Mouse (Mus musculus) 3134 (cell line): ENCODE measurements at regions not wholly inside any gene's neighbourhood (a gene's known extent, or its start where the extent isn't known, plus 50 kb on each side); places are given as distances from the start of the nearest gene placed in this dataset.

ENCODE experiments used
- DNase-seq: peaks from one replicate; pipeline ENCODE4 v3.0.0-alpha.2; 2011; ENCODE audit warnings: low spot score; ENCODE audit not compliant: insufficient read length; ENCODE audit errors: extremely low read depth

GRCm38 (mm10) chr13:37644751-37645181, 133.4 kb upstream of the Rreb1 start:
- no peak for DNase-seq

- DNase-seq, result no peak
Measured at GRCm38 (mm10) chr13:37649467-37650080, 128.6 kb upstream of the Rreb1 start.

- DNase-seq, result no peak
Measured at GRCm38 (mm10) chr13:37651221-37651946, 126.8 kb upstream of the Rreb1 start.

- no peak for DNase-seq
Measured at GRCm38 (mm10) chr13:37654651-37655050, 123.5 kb upstream of the Rreb1 start.

GRCm38 (mm10) chr13:37657248-37657647, 121.0 kb upstream of the Rreb1 start:
- no peak for DNase-seq

GRCm38 (mm10) chr13:37658034-37658433, 120.2 kb upstream of the Rreb1 start:
- no peak for DNase-seq

GRCm38 (mm10) chr13:37658519-37658918, 119.7 kb upstream of the Rreb1 start:
- DNase-seq, result no peak

- no peak for DNase-seq
Measured at GRCm38 (mm10) chr13:37660083-37660482, 118.1 kb upstream of the Rreb1 start.

- DNase-seq, result no peak
Measured at GRCm38 (mm10) chr13:37660668-37661067, 117.5 kb upstream of the Rreb1 start.

- no peak for DNase-seq
Measured at GRCm38 (mm10) chr13:37664116-37664515, 114.1 kb upstream of the Rreb1 start.

GRCm38 (mm10) chr13:37666207-37667003, 111.8 kb upstream of the Rreb1 start:
- no peak for DNase-seq

GRCm38 (mm10) chr13:37667386-37667785, 110.8 kb upstream of the Rreb1 start:
- no peak for DNase-seq

GRCm38 (mm10) chr13:37667871-37668270, 110.3 kb upstream of the Rreb1 start:
- no peak for DNase-seq

GRCm38 (mm10) chr13:37671109-37671508, 107.1 kb upstream of the Rreb1 start:
- DNase-seq, result peak; percentile 57

GRCm38 (mm10) chr13:37674676-37675350, 103.4 kb upstream of the Rreb1 start:
- DNase-seq, result no peak

- DNase-seq, result no peak
Measured at GRCm38 (mm10) chr13:37675718-37676117, 102.5 kb upstream of the Rreb1 start.

- no peak for DNase-seq
Measured at GRCm38 (mm10) chr13:37676912-37677311, 101.3 kb upstream of the Rreb1 start.

GRCm38 (mm10) chr13:37678251-37678650, 99.9 kb upstream of the Rreb1 start:
- no peak for DNase-seq

- no peak for DNase-seq
Measured at GRCm38 (mm10) chr13:37678772-37679171, 99.4 kb upstream of the Rreb1 start.

GRCm38 (mm10) chr13:37680837-37681619, 97.2 kb upstream of the Rreb1 start:
- DNase-seq, result no peak
